Mouse (Mus musculus) brain, embryonic 14.5 days (tissue): ENCODE data around the gene Pex16.

Experiments used
- CTCF ChIP-seq: fragments of 200-500 bp; IDR thresholded peaks from 2 replicates; pipeline ENCODE4 v1.5.1; 2012; ENCODE audit warnings: inconsistent platforms, mild to moderate bottlenecking, moderate library complexity, borderline replicate concordance; ENCODE audit not compliant: insufficient read depth, insufficient read length; ENCODE audit errors: extremely low read depth
- POLR2A ChIP-seq: fragments of 200-500 bp; IDR thresholded peaks from 2 replicates; pipeline ENCODE4 v1.6.1; 2012; ENCODE audit warnings: mild to moderate bottlenecking, inconsistent platforms, borderline replicate concordance; ENCODE audit not compliant: poor library complexity, insufficient read depth, insufficient read length, severe bottlenecking; ENCODE audit errors: extremely low read depth

GRCm38 (mm10) chr2:92401091-92401561 lies 26.6 kb downstream of the Pex16 start, which contains the start of gene Mapk8ip1:
- TF ChIP-seq POLR2A, result no peak
- TF ChIP-seq CTCF, result no peak
